In genomic region chrX:57798394-57798793, GRCm38 (mm10) we compare ENCODE assay signal across 17 mouse cellular contexts.
DNase-seq lines count a peak whose midpoint lies in the region; ATAC-seq and TF ChIP-seq lines count a peak whose summit lies in the region.
"Had no signal": no experiment of that assay in that cellular context is flagged by ENCODE, and none has a peak within 500 bp of the region (broad histone marks: within the 10 kb centered on the region; RNA-seq: fewer than 3 reads in every experiment).

No protein-coding gene starts in this region.

- H3K27ac ChIP-seq in heart, embryonic 12.5 days (ENCODE audit: poor library complexity, severe bottlenecking), result peak overlapping the region; percentile 28; the same call in 1 of the 2 replicates
- no peak overlapping the region for H3K27ac ChIP-seq in heart, embryonic 10.5 days
- H3K27ac ChIP-seq in midbrain, embryonic 12.5 days (replicated peaks), result peak overlapping the region; percentile 67
- 0 out of 2 replicates have a peak overlapping the region, but pooled peaks have one; percentile 13 for H3K27ac ChIP-seq in neural tube, embryonic 15.5 days (replicated peaks)
- H3K27ac ChIP-seq in liver, postnatal 0 days (ENCODE audit: low read depth), result no peak overlapping the region
- no peak overlapping the region for H3K27ac ChIP-seq in intestine, embryonic 15.5 days
- H3K27ac ChIP-seq: embryonic facial prominence, embryonic 15.5 days; macrophage had no signal

- H3K4me1 ChIP-seq in heart, embryonic 12.5 days (replicated peaks), result peaks cover 5% of the 10 kb centered on the region
- no peaks in the 10 kb centered on the region for H3K4me1 ChIP-seq in heart, embryonic 10.5 days
- peaks cover 10% of the 10 kb centered on the region; the same call in 1 of the 2 replicates for H3K4me1 ChIP-seq in midbrain, embryonic 12.5 days
- H3K4me1 ChIP-seq in neural tube, embryonic 15.5 days, result peaks cover 6% of the 10 kb centered on the region; the same call in 1 of the 2 replicates
- no peaks in the 10 kb centered on the region for H3K4me1 ChIP-seq in liver, postnatal 0 days (ENCODE audit: insufficient read depth)
- no peaks in the 10 kb centered on the region for H3K4me1 ChIP-seq in intestine, embryonic 15.5 days (replicated peaks)
- H3K4me1 ChIP-seq: embryonic facial prominence, embryonic 15.5 days had no signal

- TF ChIP-seq CTCF in liver, postnatal 0 days (IDR thresholded peaks at IDR 0.05; ENCODE audit: low read depth), result no peak

- H3K4me2 ChIP-seq in heart, embryonic 12.5 days, result no peak overlapping the region
- H3K4me2 ChIP-seq in midbrain, embryonic 12.5 days (replicated peaks), result peak overlapping the region; percentile 17; the same call in 1 of the 2 replicates
- H3K4me2 ChIP-seq in neural tube, embryonic 15.5 days, result no peak overlapping the region
- H3K4me2 ChIP-seq in liver, postnatal 0 days (ENCODE audit: low read depth, low read length), result no peak overlapping the region
- no peak overlapping the region for H3K4me2 ChIP-seq in intestine, embryonic 15.5 days (replicated peaks)
- H3K4me2 ChIP-seq: embryonic facial prominence, embryonic 15.5 days had no signal

- no peak for ATAC-seq in heart, embryonic 12.5 days (ENCODE audit: insufficient number of reproducible peaks, low FRiP score)
- peak; percentile 62 for ATAC-seq in midbrain, embryonic 12.5 days (ENCODE audit: low FRiP score, low read depth)
- ATAC-seq in neural tube, embryonic 15.5 days (ENCODE audit: low FRiP score), result peak; percentile 63; the same call in 1 of the 2 replicates
- ATAC-seq in liver, postnatal 0 days, result no peak
- ATAC-seq in intestine, embryonic 15.5 days, result no peak
- ATAC-seq: inflammation-experienced regulatory T-cells, adult 6 months had no signal

- no peak overlapping the region for H3K9ac ChIP-seq in heart, embryonic 12.5 days
- no peak overlapping the region for H3K9ac ChIP-seq in midbrain, embryonic 12.5 days (replicated peaks)
- no peak overlapping the region for H3K9ac ChIP-seq in neural tube, embryonic 15.5 days (replicated peaks)
- no peak overlapping the region for H3K9ac ChIP-seq in liver, postnatal 0 days (replicated peaks)
- H3K9ac ChIP-seq in intestine, embryonic 15.5 days, result no peak overlapping the region
- H3K9ac ChIP-seq: embryonic facial prominence, embryonic 15.5 days had no signal

- H3K36me3 ChIP-seq in heart, embryonic 12.5 days, result no peaks in the 10 kb centered on the region
- H3K36me3 ChIP-seq in heart, embryonic 10.5 days, result no peaks in the 10 kb centered on the region
- H3K36me3 ChIP-seq in midbrain, embryonic 12.5 days, result no peaks in the 10 kb centered on the region
- no peaks in the 10 kb centered on the region for H3K36me3 ChIP-seq in neural tube, embryonic 15.5 days
- H3K36me3 ChIP-seq in liver, postnatal 0 days (replicated peaks; ENCODE audit: insufficient read depth, low read length), result no peaks in the 10 kb centered on the region
- H3K36me3 ChIP-seq in intestine, embryonic 15.5 days, result no peaks in the 10 kb centered on the region
- H3K36me3 ChIP-seq: embryonic facial prominence, embryonic 15.5 days had no signal

- no peak for DNase-seq in heart, embryonic 10.5 days (ENCODE audit: low spot score)
- peak; percentile 12 for DNase-seq in retina, embryonic 14.5 days (ENCODE audit: low spot score)
- DNase-seq in retina, postnatal 1 day, result no peak
- no peak for DNase-seq in liver, postnatal 0 days
- DNase-seq: cerebellum, adult 9-11 months; gastrocnemius, postnatal 10 days; liver; lung, adult 18-20 months; thymus, adult 18-20 months had no signal

- no peak for TF ChIP-seq EP300 in liver, postnatal 0 days (IDR thresholded peaks at IDR 0.05; ENCODE audit: low read depth)

- H3K4me3 ChIP-seq in heart, embryonic 12.5 days, result no peak overlapping the region
- no peak overlapping the region for H3K4me3 ChIP-seq in heart, embryonic 10.5 days
- H3K4me3 ChIP-seq in midbrain, embryonic 12.5 days, result no peak overlapping the region
- no peak overlapping the region for H3K4me3 ChIP-seq in neural tube, embryonic 15.5 days (replicated peaks)
- no peak overlapping the region for H3K4me3 ChIP-seq in liver, postnatal 0 days (ENCODE audit: low read depth, low read length)
- H3K4me3 ChIP-seq in intestine, embryonic 15.5 days (replicated peaks), result no peak overlapping the region
- H3K4me3 ChIP-seq: embryonic facial prominence, embryonic 15.5 days had no signal

- H3K9me3 ChIP-seq in heart, embryonic 12.5 days (replicated peaks), result no peaks in the 10 kb centered on the region
- H3K9me3 ChIP-seq in heart, embryonic 10.5 days, result no peaks in the 10 kb centered on the region
- no peaks in the 10 kb centered on the region for H3K9me3 ChIP-seq in midbrain, embryonic 12.5 days
- no peaks in the 10 kb centered on the region for H3K9me3 ChIP-seq in neural tube, embryonic 15.5 days (replicated peaks)
- no peaks in the 10 kb centered on the region for H3K9me3 ChIP-seq in liver, postnatal 0 days (ENCODE audit: low read length)
- no peaks in the 10 kb centered on the region for H3K9me3 ChIP-seq in intestine, embryonic 15.5 days
- H3K9me3 ChIP-seq: embryonic facial prominence, embryonic 15.5 days had no signal

- 32% methylated on average over 3 of the region's 3 CpGs for WGBS in heart, embryonic 12.5 days
- 37% methylated on average over 3 of the region's 3 CpGs for WGBS in heart, embryonic 10.5 days
- WGBS in midbrain, embryonic 12.5 days, result 34% methylated on average over 3 of the region's 3 CpGs
- 33% methylated on average over 3 of the region's 3 CpGs for WGBS in neural tube, embryonic 15.5 days
- 44% methylated on average over 3 of the region's 3 CpGs for WGBS in liver, postnatal 0 days (ENCODE audit: insufficient replicate concordance)
- 55% methylated on average over 3 of the region's 3 CpGs for WGBS in intestine, embryonic 15.5 days

- H3K27me3 ChIP-seq in heart, embryonic 12.5 days (replicated peaks), result no peaks in the 10 kb centered on the region
- no peaks in the 10 kb centered on the region for H3K27me3 ChIP-seq in heart, embryonic 10.5 days (ENCODE audit: insufficient read depth, poor library complexity, severe bottlenecking)
- H3K27me3 ChIP-seq in midbrain, embryonic 12.5 days, result no peaks in the 10 kb centered on the region
- H3K27me3 ChIP-seq in neural tube, embryonic 15.5 days (replicated peaks), result no peaks in the 10 kb centered on the region
- H3K27me3 ChIP-seq in liver, postnatal 0 days (ENCODE audit: insufficient read depth, low read length), result no peaks in the 10 kb centered on the region
- H3K27me3 ChIP-seq in intestine, embryonic 15.5 days (replicated peaks), result no peaks in the 10 kb centered on the region
- H3K27me3 ChIP-seq: CH12.LX; embryonic facial prominence, embryonic 15.5 days had no signal

Comparison
In these comparisons a context has a peak if more than half of its experiments do, and no peak if none do; other contexts are left out.
1. H3K27ac ChIP-seq: peak in heart, embryonic 12.5 days (single experiment), midbrain, embryonic 12.5 days (single experiment) and neural tube, embryonic 15.5 days (single experiment); none in heart, embryonic 10.5 days (single experiment), liver, postnatal 0 days (single experiment) and intestine, embryonic 15.5 days (single experiment).
2. ATAC-seq: peak in midbrain, embryonic 12.5 days (single experiment) and neural tube, embryonic 15.5 days (single experiment); none in heart, embryonic 12.5 days (single experiment), liver, postnatal 0 days (single experiment) and intestine, embryonic 15.5 days (single experiment).